Mouse (Mus musculus) left cerebral cortex, adult 18-20 months (tissue): ENCODE data around the gene Ncl. TPM values are rescaled to one million over a fixed set of nuclear protein-coding genes. Genes with fewer than 3 reads are reported as not detected.

ENCODE experiments used
- microRNA-seq, 2 experiments: library from miRNA; unstranded; fragments of <30 nt; microRNA quantifications; one replicate each; pipeline ENCODE4 v1.2.0; 2021
- total RNA-seq, 2 experiments: library from RNA; stranded (reverse); gene quantifications; 2 replicates each; pipeline ENCODE4 v1.2.3; 2021

Ncl gene
- total RNA-seq, 2 experiments from 2014 or later = 130 TPM

Small RNA genes within 50 kb of the gene (microRNA-seq; reads per million reads assigned to microRNA genes)
- gene mmu-mir-3535 = 59.6 to 72.6 reads per million in 2 experiments

Other genes with a start within 250 kb of the Ncl start
- not detected for gene Htr2b, start 247.4 kb downstream of the Ncl start, total RNA-seq
- gene Gm21972, start 225.8 kb downstream of the Ncl start, total RNA-seq = 10 to 100 TPM in 1 of 2 experiments, 1 to 10 TPM in 1; 9.8 to 10.3 TPM
- gene Armc9, start 204.6 kb downstream of the Ncl start, total RNA-seq = 10 to 100 TPM; 32.2 to 36.4 TPM
- gene B3gnt7, start 56.6 kb downstream of the Ncl start, total RNA-seq = 1 to 10 TPM in 1 of 2 experiments, under 1 TPM in 1; 0.77 to 1.1 TPM
- not detected for gene Nmur1, start 66.8 kb upstream of the Ncl start, total RNA-seq
- gene Tex44, start 66.9 kb upstream of the Ncl start, total RNA-seq = not detected
- gene Ptma, start 167.3 kb upstream of the Ncl start, total RNA-seq = 100 to 1,000 TPM; 356 to 357 TPM
- 10 to 100 TPM; 50.6 to 51.6 TPM for gene Pde6d, start 223.2 kb upstream of the Ncl start, total RNA-seq
- 10 to 100 TPM; 24.1 to 24.2 TPM for gene Cops7b, start 223.5 kb upstream of the Ncl start, total RNA-seq